Mouse (Mus musculus) heart, embryonic 12.5 days (tissue): ENCODE measurements around the gene Adamts12. TPM values are rescaled to one million over a fixed set of nuclear protein-coding genes. Genes with fewer than 3 reads are reported as not detected.

ENCODE experiments used
- ATAC-seq: fragments of 200-750 bp; cut with Nextera tagmentation; 2 replicates; pipeline ENCODE4 v1.8.0; 2017; ENCODE audit warnings: moderate TSS enrichment, moderate library complexity; ENCODE audit not compliant: insufficient number of reproducible peaks, low FRiP score
- H3K27ac ChIP-seq: fragments of 300-500 bp; sonication (generic); 2 replicates; pipeline ENCODE4 v1.5.1; 2016; ENCODE audit warnings: mild to moderate bottlenecking, moderate library complexity; ENCODE audit not compliant: poor library complexity, severe bottlenecking
- H3K27me3 ChIP-seq: fragments of 300-500 bp; sonication (generic); replicated peaks from 2 replicates; pipeline ENCODE4 v1.6.1; 2016; ENCODE audit warnings: mild to moderate bottlenecking, moderate library complexity
- H3K36me3 ChIP-seq: fragments of 300-500 bp; sonication (generic); 2 replicates; pipeline ENCODE4 v1.6.1; 2016; ENCODE audit warnings: mild to moderate bottlenecking, moderate library complexity
- H3K4me1 ChIP-seq: fragments of 300-500 bp; sonication (generic); replicated peaks from 2 replicates; pipeline ENCODE4 v1.6.1; 2016; ENCODE audit warnings: mild to moderate bottlenecking
- H3K4me2 ChIP-seq: fragments of 300-500 bp; sonication (generic); 2 replicates; pipeline ENCODE4 v1.6.1; 2016; ENCODE audit warnings: mild to moderate bottlenecking, moderate library complexity
- H3K4me3 ChIP-seq: fragments of 300-500 bp; sonication (generic); 2 replicates; pipeline ENCODE4 v1.5.1; 2016; ENCODE audit warnings: mild to moderate bottlenecking
- H3K9ac ChIP-seq: fragments of 300-500 bp; sonication (generic); 2 replicates; pipeline ENCODE4 v1.6.1; 2016; ENCODE audit warnings: mild to moderate bottlenecking, moderate library complexity
- H3K9me3 ChIP-seq: fragments of 300-500 bp; sonication (generic); replicated peaks from 2 replicates; pipeline ENCODE4 v1.6.1; 2016; ENCODE audit warnings: mild to moderate bottlenecking, moderate library complexity
- WGBS: fragments of 180-500 bp; shearing (Covaris S2); methylation state at CpG from one replicate; pipeline ENCODE4 v1.1.7; 2016; 5-methylcytosine and 5-hydroxymethylcytosine counted together
- polyA plus RNA-seq: library from polyadenylated mRNA; unstranded; fragments of >200 nt; fragmentation: Nextera tagmentation; extraction: Ambion mirVana; gene quantifications from 2 replicates; pipeline ENCODE4 v1.2.1, GENCODE M21; 2016

The Adamts12 gene
- polyA plus RNA-seq, 1 experiment from 2014 or later: 1.1 TPM

- H3K9me3 ChIP-seq: no peaks in the 10 kb centered on the region
- no peaks in the 10 kb centered on the region for H3K36me3 ChIP-seq
- no peaks in the 10 kb centered on the region for H3K4me1 ChIP-seq
- H3K9ac ChIP-seq: no peak overlapping the region
- H3K4me2 ChIP-seq: no peak overlapping the region
- ATAC-seq: no peak
- H3K27ac ChIP-seq: no peak overlapping the region
- WGBS: 59% methylated on average over 6 of the region's 6 CpGs
- no peaks in the 10 kb centered on the region for H3K27me3 ChIP-seq
- H3K4me3 ChIP-seq: no peak overlapping the region
Measured at GRCm38 (mm10) chr15:11210976-11211375, 146.4 kb downstream of the Adamts12 start.

- Histone ChIP-seq H3K4me1 (no peaks in the 10 kb centered on the region), H3K27me3 (no peaks in the 10 kb centered on the region), H3K9me3 (no peaks in the 10 kb centered on the region), H3K9ac (no peak overlapping the region), H3K36me3 (no peaks in the 10 kb centered on the region), H3K4me2 (no peak overlapping the region), H3K4me3 (no peak overlapping the region), H3K27ac (no peak overlapping the region)
- ATAC-seq: no peak
- WGBS: 74% methylated on average over 4 of the region's 4 CpGs
Measured at GRCm38 (mm10) chr15:11233906-11234632, 169.5 kb downstream of the Adamts12 start.

GRCm38 (mm10) chr15:11240406-11240805 lies 175.8 kb downstream of the Adamts12 start:
- no peaks in the 10 kb centered on the region for H3K27me3 ChIP-seq
- 73% methylated on average over 3 of the region's 3 CpGs for WGBS
- H3K27ac ChIP-seq: no peak overlapping the region
- ATAC-seq: no peak
- H3K36me3 ChIP-seq: no peaks in the 10 kb centered on the region
- H3K9me3 ChIP-seq: no peaks in the 10 kb centered on the region
- no peak overlapping the region for H3K4me3 ChIP-seq
- no peak overlapping the region for H3K9ac ChIP-seq
- no peak overlapping the region for H3K4me2 ChIP-seq
- no peaks in the 10 kb centered on the region for H3K4me1 ChIP-seq

- Histone ChIP-seq H3K4me3 (no peak overlapping the region), H3K27me3 (no peaks in the 10 kb centered on the region), H3K27ac (no peak overlapping the region), H3K4me1 (no peaks in the 10 kb centered on the region), H3K4me2 (no peak overlapping the region), H3K9me3 (no peaks in the 10 kb centered on the region), H3K36me3 (no peaks in the 10 kb centered on the region), H3K9ac (no peak overlapping the region)
- WGBS: 67% methylated on average over 2 of the region's 2 CpGs
- no peak for ATAC-seq
Measured at GRCm38 (mm10) chr15:11241288-11241687, 176.7 kb downstream of the Adamts12 start.

- Histone ChIP-seq H3K9ac (no peak overlapping the region), H3K27me3 (no peaks in the 10 kb centered on the region), H3K4me3 (no peak overlapping the region), H3K27ac (no peak overlapping the region), H3K36me3 (no peaks in the 10 kb centered on the region), H3K9me3 (no peaks in the 10 kb centered on the region), H3K4me2 (no peak overlapping the region), H3K4me1 (no peaks in the 10 kb centered on the region)
- no peak for ATAC-seq
- 100% methylated on average over 1 of the region's 1 CpGs for WGBS
Measured at GRCm38 (mm10) chr15:11246402-11246801, 181.8 kb downstream of the Adamts12 start.

GRCm38 (mm10) chr15:11279273-11280080 lies 214.9 kb downstream of the Adamts12 start:
- H3K9ac ChIP-seq: no peak overlapping the region
- 84% methylated on average over 6 of the region's 6 CpGs for WGBS
- ATAC-seq: no peak

GRCm38 (mm10) chr15:11280689-11281264 lies 216.2 kb downstream of the Adamts12 start:
- ATAC-seq: no peak
- Histone ChIP-seq H3K36me3 (no peaks in the 10 kb centered on the region), H3K9me3 (no peaks in the 10 kb centered on the region), H3K4me1 (no peaks in the 10 kb centered on the region), H3K27me3 (no peaks in the 10 kb centered on the region), H3K4me3 (no peak overlapping the region), H3K9ac (no peak overlapping the region), H3K4me2 (no peak overlapping the region), H3K27ac (no peak overlapping the region)
- 70% methylated on average over 6 of the region's 6 CpGs for WGBS

More at GRCm38 (mm10) chr15:11279273-11280080, 214.9 kb downstream of the Adamts12 start:
- no peak overlapping the region for H3K27ac ChIP-seq
- no peaks in the 10 kb centered on the region for H3K27me3 ChIP-seq
- no peak overlapping the region for H3K4me3 ChIP-seq
- no peak overlapping the region for H3K4me2 ChIP-seq
- no peaks in the 10 kb centered on the region for H3K4me1 ChIP-seq
- H3K36me3 ChIP-seq: no peaks in the 10 kb centered on the region
- H3K9me3 ChIP-seq: no peaks in the 10 kb centered on the region

GRCm38 (mm10) chr15:11283171-11283570 lies 218.6 kb downstream of the Adamts12 start:
- no peak for ATAC-seq
- Histone ChIP-seq H3K4me1 (no peaks in the 10 kb centered on the region), H3K9ac (no peak overlapping the region), H3K4me2 (no peak overlapping the region), H3K4me3 (no peak overlapping the region), H3K9me3 (no peaks in the 10 kb centered on the region), H3K36me3 (no peaks in the 10 kb centered on the region), H3K27ac (no peak overlapping the region), H3K27me3 (no peaks in the 10 kb centered on the region)

- no peak overlapping the region for H3K27ac ChIP-seq
- no peak for ATAC-seq
- no peaks in the 10 kb centered on the region for H3K4me1 ChIP-seq
- H3K9ac ChIP-seq: no peak overlapping the region
- no peak overlapping the region for H3K4me2 ChIP-seq
- no peaks in the 10 kb centered on the region for H3K9me3 ChIP-seq
- 84% methylated on average over 3 of the region's 3 CpGs for WGBS
- no peaks in the 10 kb centered on the region for H3K36me3 ChIP-seq
- H3K4me3 ChIP-seq: no peak overlapping the region
- H3K27me3 ChIP-seq: no peaks in the 10 kb centered on the region
Measured at GRCm38 (mm10) chr15:11287780-11288179, 223.2 kb downstream of the Adamts12 start.

GRCm38 (mm10) chr15:11292246-11292645 lies 227.7 kb downstream of the Adamts12 start:
- Histone ChIP-seq H3K36me3 (no peaks in the 10 kb centered on the region), H3K4me1 (no peaks in the 10 kb centered on the region), H3K4me2 (no peak overlapping the region), H3K27ac (no peak overlapping the region), H3K9me3 (no peaks in the 10 kb centered on the region), H3K4me3 (no peak overlapping the region), H3K27me3 (no peaks in the 10 kb centered on the region), H3K9ac (no peak overlapping the region)
- ATAC-seq: no peak
- 68% methylated on average over 5 of the region's 5 CpGs for WGBS

- no peak overlapping the region for H3K4me3 ChIP-seq
- no peak for ATAC-seq
- WGBS: 65% methylated on average over 6 of the region's 6 CpGs
- H3K27ac ChIP-seq: no peak overlapping the region
- no peaks in the 10 kb centered on the region for H3K27me3 ChIP-seq
- no peaks in the 10 kb centered on the region for H3K4me1 ChIP-seq
- H3K4me2 ChIP-seq: no peak overlapping the region
- H3K36me3 ChIP-seq: no peaks in the 10 kb centered on the region
- no peaks in the 10 kb centered on the region for H3K9me3 ChIP-seq
- no peak overlapping the region for H3K9ac ChIP-seq
Measured at GRCm38 (mm10) chr15:11295016-11295415, 230.4 kb downstream of the Adamts12 start.
